Comparison of ENCODE assay signal across 8 mouse cellular contexts in the genomic region with DNA sequence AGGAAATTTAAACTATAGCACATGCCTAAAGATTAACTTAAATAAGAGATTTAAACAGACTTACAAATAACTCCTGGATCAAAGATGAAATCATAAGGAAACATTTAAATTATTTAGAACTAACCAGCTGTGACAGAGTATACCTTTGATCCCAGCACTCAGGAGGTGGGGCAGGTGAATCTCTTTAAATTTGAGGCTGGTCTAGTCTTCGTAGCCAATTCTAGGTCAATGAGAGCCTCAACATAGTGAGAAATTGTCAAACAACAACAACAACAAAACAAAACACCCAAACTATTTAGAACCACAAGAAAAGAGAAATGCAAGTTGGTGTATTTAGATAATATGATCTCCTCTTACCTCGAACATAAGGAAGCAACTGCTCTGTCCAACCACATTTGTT. TPM values are rescaled to one million over a fixed set of nuclear protein-coding genes. Genes with fewer than 3 reads are reported as not detected.
DNase-seq lines count a peak whose midpoint lies in the region; ATAC-seq lines count a peak whose summit lies in the region.

TSS of gene Eps8 (minus strand) at position 101 of the 400 bp plus-strand sequence.

- H3K4me3 ChIP-seq in kidney, embryonic 16.5 days (ENCODE audit: low read length), result no peak within 1 kb of the TSS
- no peak within 1 kb of the TSS for H3K4me3 ChIP-seq in limb, embryonic 15.5 days

- no peak for DNase-seq in kidney, postnatal 14 days
- DNase-seq in adrenal gland, postnatal 36 days, result no peak
- DNase-seq in heart, postnatal 10 days, result no peak
- DNase-seq in right cerebral cortex, postnatal 4 days, result no peak
- no peak for DNase-seq in embryo, embryonic 10 days (ENCODE audit: low spot score)
- no peak for DNase-seq in right cerebral cortex, postnatal 25 days

- no peaks in the 10 kb centered on the region for H3K36me3 ChIP-seq in kidney, embryonic 16.5 days (ENCODE audit: insufficient read depth, low read length)
- H3K36me3 ChIP-seq in limb, embryonic 15.5 days, result no peaks in the 10 kb centered on the region

- H3K27me3 ChIP-seq in kidney, embryonic 16.5 days (ENCODE audit: insufficient read depth, low read length), result no peaks in the 10 kb centered on the region
- H3K27me3 ChIP-seq in limb, embryonic 15.5 days, result no peaks in the 10 kb centered on the region

- H3K9me3 ChIP-seq in kidney, embryonic 16.5 days (ENCODE audit: low read length), result 0 out of 2 replicates have a peak, but pooled peaks cover 5% of the 10 kb centered on the region
- no peaks in the 10 kb centered on the region for H3K9me3 ChIP-seq in limb, embryonic 15.5 days

- H3K27ac ChIP-seq in kidney, embryonic 16.5 days (ENCODE audit: low read length), result no peak within 1 kb of the TSS
- no peak within 1 kb of the TSS for H3K27ac ChIP-seq in limb, embryonic 15.5 days

- no peak within 1 kb of the TSS for H3K4me2 ChIP-seq in kidney, embryonic 16.5 days (replicated peaks; ENCODE audit: low read depth, low read length)
- no peak within 1 kb of the TSS for H3K4me2 ChIP-seq in limb, embryonic 15.5 days

- 83% methylated on average over 2 of the region's 2 CpGs for WGBS in kidney, embryonic 16.5 days
- 70% methylated on average over 2 of the region's 2 CpGs for WGBS in limb, embryonic 15.5 days

- H3K4me1 ChIP-seq in kidney, embryonic 16.5 days (ENCODE audit: insufficient read depth, low read length), result no peaks in the 10 kb centered on the region
- H3K4me1 ChIP-seq in limb, embryonic 15.5 days, result no peaks in the 10 kb centered on the region

- ATAC-seq in kidney, embryonic 16.5 days (ENCODE audit: low FRiP score, low TSS enrichment), result no peak
- ATAC-seq in limb, embryonic 15.5 days (ENCODE audit: insufficient number of reproducible peaks, low FRiP score, low TSS enrichment, low read depth), result no peak

- intact Hi-C loops in heart, postnatal 10 days (cut with DNase I), result no loop called here

- H3K9ac ChIP-seq in kidney, embryonic 16.5 days (replicated peaks; ENCODE audit: low read length), result no peak within 1 kb of the TSS
- no peak within 1 kb of the TSS for H3K9ac ChIP-seq in limb, embryonic 15.5 days

RNA-seq across cellular contexts. Expression of gene Eps8, which starts in this region (rescaled TPM):
- polyA plus RNA-seq in kidney, embryonic 16.5 days (2015; fragmentation: Nextera tagmentation; extraction: Ambion mirVana), result 42.0 and 43.0 TPM in 2 replicates
- 10 to 100 TPM; 35.6 to 43.2 TPM for total RNA-seq in adrenal gland, postnatal 36 days (2021)
- total RNA-seq in heart, postnatal 10 days (2021), result 10 to 100 TPM; 20.4 to 25.2 TPM
- polyA plus RNA-seq in limb, embryonic 15.5 days (2015; fragmentation: Nextera tagmentation; extraction: Ambion mirVana), result 27.0 and 30.8 TPM in 2 replicates
